Mouse (Mus musculus): ENCODE measurements at regions not wholly inside any gene's neighbourhood (a gene's known extent, or its start where the extent isn't known, plus 50 kb on each side); places are given as distances from the start of the nearest gene placed in this dataset.

- no peak for TF ChIP-seq CTCF (IDR thresholded peaks at IDR 0.05; ENCODE audit: borderline replicate concordance, extremely low read depth, insufficient read depth, insufficient read length)
- no peak for TF ChIP-seq POLR2A (IDR thresholded peaks at IDR 0.05; ENCODE audit: borderline replicate concordance, extremely low read depth, insufficient read depth, insufficient read length, poor library complexity, severe bottlenecking)
- no peak for DNase-seq (ENCODE audit: low read depth)
Observed at GRCm38 (mm10) chr9:84825768-84826167, 486.8 kb upstream of the Gm11114 start.

GRCm38 (mm10) chr9:84828934-84829333 lies 483.6 kb upstream of the Gm11114 start:
- no peak for DNase-seq (ENCODE audit: low read depth)
- TF ChIP-seq CTCF (IDR thresholded peaks at IDR 0.05; ENCODE audit: borderline replicate concordance, extremely low read depth, insufficient read depth, insufficient read length), result no peak
- TF ChIP-seq POLR2A (IDR thresholded peaks at IDR 0.05; ENCODE audit: borderline replicate concordance, extremely low read depth, insufficient read depth, insufficient read length, poor library complexity, severe bottlenecking), result no peak

- DNase-seq (ENCODE audit: low read depth), result peak; percentile 23
- TF ChIP-seq CTCF (IDR thresholded peaks at IDR 0.05; ENCODE audit: borderline replicate concordance, extremely low read depth, insufficient read depth, insufficient read length) (no peak), POLR2A (IDR thresholded peaks at IDR 0.05; ENCODE audit: borderline replicate concordance, extremely low read depth, insufficient read depth, insufficient read length, poor library complexity, severe bottlenecking) (no peak)
Observed at GRCm38 (mm10) chr9:84830639-84831038, 481.9 kb upstream of the Gm11114 start.

GRCm38 (mm10) chr9:84837498-84837897 lies 475.1 kb upstream of the Gm11114 start:
- DNase-seq (ENCODE audit: low read depth), result peak; percentile 18

GRCm38 (mm10) chr9:84844021-84844420 lies 468.6 kb upstream of the Gm11114 start:
- no peak for DNase-seq (ENCODE audit: low read depth)
- TF ChIP-seq CTCF (IDR thresholded peaks at IDR 0.05; ENCODE audit: borderline replicate concordance, extremely low read depth, insufficient read depth, insufficient read length) (no peak), POLR2A (IDR thresholded peaks at IDR 0.05; ENCODE audit: borderline replicate concordance, extremely low read depth, insufficient read depth, insufficient read length, poor library complexity, severe bottlenecking) (no peak)

More at GRCm38 (mm10) chr9:84837498-84837897, 475.1 kb upstream of the Gm11114 start:
- no peak for TF ChIP-seq CTCF (IDR thresholded peaks at IDR 0.05; ENCODE audit: borderline replicate concordance, extremely low read depth, insufficient read depth, insufficient read length)
- no peak for TF ChIP-seq POLR2A (IDR thresholded peaks at IDR 0.05; ENCODE audit: borderline replicate concordance, extremely low read depth, insufficient read depth, insufficient read length, poor library complexity, severe bottlenecking)

- DNase-seq (ENCODE audit: low read depth), result peak; percentile 4
- no peak for TF ChIP-seq POLR2A (IDR thresholded peaks at IDR 0.05; ENCODE audit: borderline replicate concordance, extremely low read depth, insufficient read depth, insufficient read length, poor library complexity, severe bottlenecking)
- TF ChIP-seq CTCF (IDR thresholded peaks at IDR 0.05; ENCODE audit: borderline replicate concordance, extremely low read depth, insufficient read depth, insufficient read length), result no peak
Observed at GRCm38 (mm10) chr9:84861600-84861999, 451.0 kb upstream of the Gm11114 start.

GRCm38 (mm10) chr9:84863431-84863830 lies 449.1 kb upstream of the Gm11114 start:
- no peak for DNase-seq (ENCODE audit: low read depth)
- TF ChIP-seq CTCF (IDR thresholded peaks at IDR 0.05; ENCODE audit: borderline replicate concordance, extremely low read depth, insufficient read depth, insufficient read length), result no peak
- no peak for TF ChIP-seq POLR2A (IDR thresholded peaks at IDR 0.05; ENCODE audit: borderline replicate concordance, extremely low read depth, insufficient read depth, insufficient read length, poor library complexity, severe bottlenecking)

- TF ChIP-seq POLR2A (IDR thresholded peaks at IDR 0.05; ENCODE audit: borderline replicate concordance, extremely low read depth, insufficient read depth, insufficient read length, poor library complexity, severe bottlenecking) (no peak), CTCF (IDR thresholded peaks at IDR 0.05; ENCODE audit: borderline replicate concordance, extremely low read depth, insufficient read depth, insufficient read length) (no peak)
- DNase-seq (ENCODE audit: low read depth), result no peak
Observed at GRCm38 (mm10) chr9:84894148-84894547, 418.4 kb upstream of the Gm11114 start.

GRCm38 (mm10) chr9:84896073-84896472 lies 416.5 kb upstream of the Gm11114 start:
- no peak for DNase-seq (ENCODE audit: low read depth)
- TF ChIP-seq POLR2A (IDR thresholded peaks at IDR 0.05; ENCODE audit: borderline replicate concordance, extremely low read depth, insufficient read depth, insufficient read length, poor library complexity, severe bottlenecking), result no peak
- TF ChIP-seq CTCF (IDR thresholded peaks at IDR 0.05; ENCODE audit: borderline replicate concordance, extremely low read depth, insufficient read depth, insufficient read length), result no peak

GRCm38 (mm10) chr9:84900643-84901042 lies 411.9 kb upstream of the Gm11114 start:
- DNase-seq (ENCODE audit: low read depth), result peak; percentile 34
- TF ChIP-seq POLR2A (IDR thresholded peaks at IDR 0.05; ENCODE audit: borderline replicate concordance, extremely low read depth, insufficient read depth, insufficient read length, poor library complexity, severe bottlenecking) (no peak), CTCF (IDR thresholded peaks at IDR 0.05; ENCODE audit: borderline replicate concordance, extremely low read depth, insufficient read depth, insufficient read length) (no peak)

GRCm38 (mm10) chr9:84906244-84906643 lies 406.3 kb upstream of the Gm11114 start:
- DNase-seq (ENCODE audit: low read depth), result no peak
- TF ChIP-seq POLR2A (IDR thresholded peaks at IDR 0.05; ENCODE audit: borderline replicate concordance, extremely low read depth, insufficient read depth, insufficient read length, poor library complexity, severe bottlenecking), result no peak
- TF ChIP-seq CTCF (IDR thresholded peaks at IDR 0.05; ENCODE audit: borderline replicate concordance, extremely low read depth, insufficient read depth, insufficient read length), result no peak

- DNase-seq (ENCODE audit: low read depth), result peak; percentile 52
- TF ChIP-seq CTCF (IDR thresholded peaks at IDR 0.05; ENCODE audit: borderline replicate concordance, extremely low read depth, insufficient read depth, insufficient read length) (no peak), POLR2A (IDR thresholded peaks at IDR 0.05; ENCODE audit: borderline replicate concordance, extremely low read depth, insufficient read depth, insufficient read length, poor library complexity, severe bottlenecking) (no peak)
Observed at GRCm38 (mm10) chr9:84913321-84913720, 399.3 kb upstream of the Gm11114 start.
